Mouse (Mus musculus) megakaryocyte, adult 5-6 weeks (primary cell): ENCODE data around the gene Coro1c. TPM values are rescaled to one million over a fixed set of nuclear protein-coding genes. Genes with fewer than 3 reads are reported as not detected.

Experiments used
- ATAC-seq: 2 replicates; pipeline ENCODE4 v1.8.0; 2016; ENCODE audit warnings: mild to moderate bottlenecking, inconsistent platforms; ENCODE audit not compliant: poor library complexity, severe bottlenecking
- total RNA-seq, 2 experiments: library from RNA; stranded (forward) in 1 of 2; stranded (reverse) in 1 of 2; fragments of 153-499, 151-499 nt in 1 of 2; fragments of 221-1000, 200-1000 nt in 1 of 2; gene quantifications; 2 replicates each; pipeline versions ENCODE4 v1.2.3 to v1.2.4; 2015 to 2017

Coro1c gene
- total RNA-seq, 2 experiments from 2014 or later, result 93.2 to 145 TPM

DNA sequence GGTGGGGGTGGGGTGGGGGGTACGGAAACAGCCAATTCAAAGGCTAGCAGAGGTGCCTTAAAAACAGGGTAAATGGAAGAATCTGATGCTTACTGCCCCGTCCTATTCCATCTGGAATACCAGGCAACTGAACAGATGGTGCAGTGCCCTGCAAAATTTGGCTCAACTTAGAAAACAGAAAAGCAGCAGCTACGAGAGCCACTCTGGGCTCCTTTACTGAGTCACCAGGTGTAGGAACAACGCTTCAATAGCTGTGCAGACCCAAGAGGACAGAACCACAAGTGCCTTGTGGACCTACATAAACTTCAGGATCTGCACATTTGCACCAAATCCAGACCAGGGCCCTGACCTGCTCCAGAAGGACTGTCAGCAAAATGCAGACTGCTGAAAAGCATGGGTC is 46.1 kb downstream of the Coro1c start:
- no peak for ATAC-seq

DNA sequence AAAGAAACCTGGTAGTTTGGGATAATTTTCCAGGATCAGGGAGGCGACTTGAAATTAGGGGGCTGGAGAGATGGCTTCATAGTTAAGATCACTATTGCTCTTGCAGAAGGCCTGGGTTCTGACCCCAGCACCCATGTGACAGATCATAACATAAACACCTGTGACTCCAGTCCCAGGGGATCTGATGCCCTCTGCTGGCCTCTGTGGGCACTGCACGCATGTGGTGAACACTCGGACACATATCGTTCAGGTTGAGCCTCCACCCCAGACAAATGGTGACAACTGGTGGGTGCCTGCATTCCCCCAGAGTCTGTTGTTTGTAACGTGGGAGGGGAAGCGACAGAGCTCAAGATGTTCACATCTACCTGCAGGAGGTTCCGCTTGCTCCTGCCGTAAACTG is 47.3 kb downstream of the Coro1c start:
- ATAC-seq, result no peak

DNA sequence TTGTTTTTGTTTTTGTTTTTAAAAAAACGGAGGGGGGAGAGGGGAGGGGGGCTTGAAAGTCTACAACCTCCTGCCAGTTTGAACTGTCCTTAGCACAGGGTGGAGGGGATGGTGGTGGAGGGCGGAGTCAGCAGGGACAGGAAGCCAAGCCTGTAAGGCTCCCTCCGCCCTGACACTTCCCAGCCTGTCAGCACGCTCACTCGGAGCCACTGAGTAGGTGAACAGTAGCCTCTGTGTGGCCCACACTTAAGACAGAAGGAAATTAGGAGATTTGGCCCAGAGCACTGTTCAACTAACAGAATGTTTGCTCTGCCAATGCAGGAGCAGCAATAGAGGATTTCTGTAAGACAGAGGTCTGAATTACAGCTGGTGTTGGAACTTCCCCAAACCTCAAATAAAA is 49.6 kb downstream of the Coro1c start:
- ATAC-seq, result peak; percentile 79

DNA sequence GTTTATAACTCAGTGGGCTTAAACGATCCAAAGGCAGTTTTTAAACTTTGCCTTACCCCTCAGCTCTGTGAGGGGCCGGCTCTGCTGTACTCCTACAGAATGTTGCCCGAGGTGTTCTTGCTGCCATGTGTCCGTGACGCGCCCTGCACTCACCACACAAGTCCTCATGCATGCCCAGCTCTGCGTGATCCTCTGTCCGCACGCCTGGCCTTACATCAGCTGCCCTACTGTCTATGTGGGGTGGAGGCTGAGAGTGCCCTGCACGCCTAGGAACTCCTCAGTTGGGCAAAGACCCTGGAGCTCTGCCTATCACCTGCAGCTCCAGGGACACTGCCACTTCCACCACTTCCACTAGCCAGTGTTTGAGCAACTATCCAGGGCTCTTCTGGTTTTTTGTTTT is 50.0 kb downstream of the Coro1c start:
- no peak for ATAC-seq

DNA sequence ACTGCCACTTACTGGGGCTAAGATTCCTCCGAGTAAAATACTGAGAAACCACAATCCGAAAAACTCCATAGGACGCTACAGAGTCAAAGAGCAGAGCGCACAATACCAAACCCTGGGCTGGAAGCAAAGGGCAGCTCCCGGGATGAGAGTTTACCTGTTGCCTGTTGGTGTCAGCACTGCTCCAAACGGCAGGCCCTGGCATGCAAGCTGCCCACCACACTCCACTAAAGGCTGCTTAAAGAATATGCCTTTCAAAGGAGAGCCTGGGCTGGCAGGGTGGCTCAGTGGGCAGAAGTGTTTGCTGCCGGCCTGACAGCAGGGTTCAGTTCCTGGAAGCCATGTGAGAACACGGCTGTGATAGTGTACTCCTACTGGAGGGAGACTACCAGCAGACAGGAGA is 50.9 kb downstream of the Coro1c start:
- no peak for ATAC-seq

DNA sequence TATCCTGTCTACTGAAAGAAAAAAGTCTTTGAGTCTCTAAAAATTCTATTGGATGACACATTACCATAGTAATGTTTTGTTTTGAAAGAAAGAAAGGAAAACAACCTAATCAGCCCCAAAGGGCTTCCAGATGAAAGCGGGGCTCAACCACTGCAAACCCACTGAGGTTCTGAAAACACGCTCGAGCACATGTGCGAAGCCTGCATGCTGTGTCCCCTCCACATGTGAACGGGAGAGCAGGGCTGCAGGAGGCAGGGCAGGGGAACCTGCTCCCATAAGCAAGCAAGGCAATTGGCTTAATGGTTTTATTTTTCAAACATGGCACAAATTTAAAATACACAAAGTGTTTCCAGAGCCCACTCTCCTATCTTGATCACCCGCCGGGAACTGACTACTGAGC is 51.9 kb downstream of the Coro1c start:
- no peak for ATAC-seq

DNA sequence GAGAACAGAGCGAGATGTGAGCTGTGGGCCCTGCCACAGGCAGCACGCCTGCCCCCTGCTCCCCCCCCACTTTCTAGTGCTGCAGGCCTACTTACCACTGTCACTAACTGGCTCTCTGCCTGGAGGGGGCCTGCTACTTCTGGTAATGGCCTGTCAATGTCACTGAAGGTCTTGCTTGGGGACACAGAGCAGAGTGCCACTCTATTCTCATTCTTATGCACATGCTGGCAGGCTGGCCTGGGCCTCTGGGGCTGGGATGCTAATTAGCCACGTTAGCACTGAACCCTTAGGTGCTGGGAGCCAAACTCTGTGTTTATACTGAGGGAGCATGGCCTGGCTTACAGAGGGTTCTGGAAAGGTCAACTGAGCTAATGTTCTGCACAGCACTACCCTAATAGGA is 52.9 kb downstream of the Coro1c start:
- no peak for ATAC-seq

DNA sequence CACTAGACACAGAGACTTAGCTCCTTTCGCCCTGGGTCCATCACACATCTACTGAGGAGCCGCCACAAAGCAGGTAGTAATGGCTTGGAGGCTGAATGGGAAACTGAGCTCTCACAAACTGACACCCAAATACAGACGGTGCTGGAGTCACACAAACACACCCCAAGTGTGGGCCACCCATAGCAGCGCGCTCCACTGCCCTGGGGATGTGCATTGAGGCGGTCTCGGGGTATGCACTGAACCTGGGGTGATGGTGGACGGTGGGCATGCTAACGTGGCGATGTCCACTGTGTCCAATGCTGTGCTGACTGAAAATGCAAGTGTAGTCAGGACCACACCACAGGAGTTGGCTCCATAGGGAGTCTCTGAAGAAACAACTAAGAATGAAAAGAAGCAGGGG is 53.4 kb downstream of the Coro1c start:
- no peak for ATAC-seq

DNA sequence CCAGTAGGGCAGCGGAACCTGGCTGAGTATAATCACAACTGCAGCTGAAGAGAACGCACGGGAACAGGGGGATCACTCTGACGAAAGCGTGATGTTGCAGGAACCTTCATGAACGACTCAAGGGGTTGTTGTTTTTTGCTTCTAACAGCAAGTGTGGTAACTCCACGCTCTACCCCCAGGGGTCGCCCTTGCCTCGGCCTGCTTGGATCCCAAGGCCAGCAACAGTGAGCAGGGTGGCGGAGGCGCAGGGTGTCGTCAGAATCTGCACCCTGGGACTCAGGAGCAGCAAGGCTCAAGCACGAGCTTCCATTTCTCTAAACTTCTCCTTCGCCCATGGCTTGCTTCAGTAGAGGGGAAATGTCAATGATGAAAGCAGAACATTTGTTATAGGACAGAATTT is 54.1 kb downstream of the Coro1c start:
- peak; percentile 88 for ATAC-seq

DNA sequence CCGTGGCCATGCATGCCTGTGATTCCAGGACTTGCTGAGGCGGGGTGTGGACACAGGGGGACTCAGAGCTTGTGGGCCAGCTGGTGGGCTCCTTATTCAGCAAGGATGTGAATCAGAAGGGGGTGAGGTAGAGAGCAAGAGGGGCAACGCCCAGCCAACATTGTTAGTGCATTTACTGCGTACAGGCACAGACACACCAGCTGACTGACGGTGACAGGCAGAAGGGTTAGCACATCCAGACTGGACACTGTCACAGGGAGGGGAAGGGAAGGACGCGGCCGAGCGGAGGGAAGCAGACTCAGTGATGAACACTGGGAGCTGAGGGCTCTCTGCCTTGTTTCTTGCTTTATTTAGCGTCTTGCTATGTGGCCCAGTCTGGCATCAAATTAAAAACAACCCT is 55.0 kb downstream of the Coro1c start:
- no peak for ATAC-seq

DNA sequence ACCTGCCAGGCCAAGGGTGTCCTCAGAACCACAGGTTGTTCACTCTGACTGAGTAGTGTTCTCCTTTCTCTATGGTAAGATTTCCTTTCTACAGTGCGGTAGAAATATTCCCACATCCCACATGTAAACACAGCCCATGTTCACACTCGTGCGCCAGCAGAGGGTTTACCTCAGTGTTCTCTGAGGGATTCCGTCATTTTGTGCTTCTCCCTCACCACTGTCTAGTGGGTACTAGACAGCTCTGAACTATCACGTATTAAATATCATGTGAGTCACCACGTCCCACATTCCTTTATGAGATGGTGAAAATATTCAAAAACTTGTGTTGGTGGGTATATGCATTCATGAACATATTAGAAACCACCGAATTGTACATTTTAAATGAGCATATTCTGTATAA is 56.1 kb downstream of the Coro1c start:
- no peak for ATAC-seq

DNA sequence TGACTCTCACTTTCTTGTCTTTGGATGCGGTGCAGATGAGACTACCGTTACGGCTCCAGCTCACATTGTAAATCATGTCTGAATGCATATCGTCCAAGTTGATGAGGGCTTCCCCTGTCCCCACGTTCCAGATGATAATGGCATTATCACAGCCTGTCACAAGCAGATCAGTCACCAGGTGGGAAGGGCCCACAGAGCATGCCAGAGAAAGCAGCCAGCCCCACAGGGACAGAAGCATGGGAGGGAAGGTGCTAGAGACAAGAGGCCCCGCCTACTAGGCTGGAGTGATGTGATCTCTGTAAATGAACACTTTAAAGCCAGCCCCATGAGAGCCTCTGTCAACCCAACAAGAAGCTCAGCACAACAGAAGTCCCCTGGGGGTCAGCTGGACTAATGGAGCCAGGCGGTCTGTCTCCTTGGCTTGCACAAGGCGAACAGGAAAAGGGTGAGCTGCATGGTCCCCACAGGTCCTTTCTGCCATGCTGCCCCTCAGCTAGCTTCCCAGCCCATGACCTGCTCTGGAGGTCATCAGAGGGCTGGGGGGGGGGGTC is 57.8 kb downstream of the Coro1c start:
- ATAC-seq, result no peak

DNA sequence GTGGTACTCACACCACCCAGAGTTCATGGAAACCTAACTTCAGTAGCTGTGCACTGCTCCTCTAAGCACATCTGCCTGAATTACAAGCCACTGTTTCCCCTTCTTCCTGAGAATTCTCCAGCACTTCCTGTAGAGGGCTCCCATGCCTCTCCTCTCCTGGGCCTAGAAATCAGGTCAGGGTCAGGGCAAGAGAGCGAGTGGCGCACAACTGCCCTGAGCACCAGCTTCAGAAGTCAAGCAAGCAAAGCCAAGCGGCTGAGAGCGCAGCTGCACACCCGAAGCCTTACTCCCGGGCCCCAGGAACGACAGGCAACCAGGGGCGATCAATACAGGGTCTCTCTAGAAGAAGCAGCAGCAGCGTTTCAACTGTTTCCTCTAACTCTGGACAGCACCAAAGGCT is 60.9 kb downstream of the Coro1c start:
- ATAC-seq, result no peak

DNA sequence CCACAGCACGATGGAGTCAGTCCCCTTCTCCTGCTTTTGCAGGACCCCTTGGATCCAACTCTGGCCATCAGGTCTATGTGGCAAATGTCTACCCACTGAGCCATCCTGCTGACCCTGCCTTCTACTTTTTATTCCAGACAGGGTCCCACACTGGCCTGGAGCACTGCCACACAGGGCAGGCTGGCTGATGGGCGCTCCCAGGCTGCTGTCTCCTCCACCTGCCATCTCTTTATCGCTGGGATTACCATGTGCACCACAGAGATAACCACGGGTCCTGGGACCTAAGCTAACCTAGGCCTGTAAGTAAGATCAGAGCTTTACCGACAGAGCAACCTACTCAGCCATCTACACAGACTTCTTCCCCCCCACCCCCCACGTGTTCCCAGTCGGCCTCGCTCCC is 61.9 kb downstream of the Coro1c start:
- ATAC-seq, result no peak

DNA sequence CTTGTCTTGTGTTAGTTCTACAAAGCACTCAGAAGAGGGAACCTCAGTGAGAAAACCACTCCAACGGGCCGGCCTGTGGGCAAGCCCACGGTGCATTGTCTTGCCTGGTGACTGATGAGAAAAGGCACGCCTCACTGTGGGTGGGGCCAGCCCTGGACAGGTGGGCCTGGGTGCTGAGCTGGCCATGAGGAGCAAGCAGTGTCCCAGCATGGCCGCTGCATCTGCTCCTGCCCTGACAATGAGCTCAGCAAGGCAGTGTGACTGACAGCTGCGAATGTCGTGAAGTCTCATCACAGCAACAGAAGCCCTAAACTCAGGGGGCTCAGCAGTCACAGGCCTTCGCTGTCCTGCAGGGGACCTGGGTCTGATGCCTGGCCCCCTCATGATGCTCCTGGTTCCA is 62.9 kb downstream of the Coro1c start:
- no peak for ATAC-seq

DNA sequence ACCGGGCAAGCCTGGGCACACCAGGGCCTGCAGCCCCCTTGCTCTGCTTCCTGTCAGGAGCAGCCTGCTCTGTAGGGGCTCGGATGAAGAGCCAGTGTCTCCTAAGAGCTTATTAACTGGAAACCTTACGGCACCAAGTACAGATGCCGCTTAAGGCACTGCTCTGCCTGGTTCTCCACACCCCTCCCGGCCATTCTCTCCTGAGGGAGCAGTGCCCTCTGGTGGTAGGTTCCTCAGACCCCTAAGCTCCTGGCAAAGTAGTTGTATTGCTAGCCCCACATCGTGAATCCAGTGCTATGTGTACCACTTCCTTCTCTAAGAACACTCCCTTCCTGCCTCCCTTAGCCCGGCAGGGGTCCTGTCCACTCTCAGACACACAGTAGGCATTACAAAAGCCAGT is 63.8 kb downstream of the Coro1c start:
- ATAC-seq, result peak; percentile 46

DNA sequence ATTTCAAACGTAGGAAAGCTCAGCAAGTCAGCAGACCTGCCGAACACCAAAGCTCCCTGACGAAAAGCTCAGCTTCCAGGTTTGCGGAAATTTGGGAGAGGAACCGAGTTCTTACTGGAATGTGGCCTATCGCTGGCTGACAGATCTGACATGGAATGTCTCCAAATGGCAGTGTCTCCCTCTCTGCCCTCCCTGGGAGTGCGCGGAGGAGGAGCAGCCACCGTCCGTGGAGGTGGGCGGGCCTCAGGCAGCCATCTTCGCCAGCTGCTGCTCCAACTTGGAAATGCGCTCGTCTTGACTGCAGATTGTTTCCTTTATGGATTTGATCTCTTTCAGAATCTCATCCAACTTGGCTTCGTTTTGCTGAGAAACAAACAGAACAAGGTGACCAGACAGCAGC is 64.5 kb downstream of the Coro1c start:
- ATAC-seq, result no peak

DNA sequence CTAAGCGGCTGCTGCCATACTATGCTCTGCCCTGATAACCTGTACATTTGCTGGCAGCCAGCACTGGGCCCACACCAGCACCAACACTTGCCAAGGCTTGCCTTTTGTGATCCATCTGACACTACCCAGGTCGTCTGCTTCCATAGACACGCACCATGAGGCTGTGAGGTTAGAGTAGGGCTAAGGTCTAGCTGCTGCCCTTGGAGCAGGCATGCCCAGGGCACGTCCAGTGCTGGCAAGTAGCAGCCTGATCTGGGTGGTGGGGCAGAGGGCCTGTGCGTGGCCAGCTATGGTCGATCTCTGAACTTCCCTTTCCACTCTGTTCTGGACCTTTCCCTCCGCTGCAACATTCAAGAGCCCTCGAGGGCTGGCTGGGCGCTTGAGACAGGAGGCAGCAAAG is 65.7 kb downstream of the Coro1c start:
- no peak for ATAC-seq

DNA sequence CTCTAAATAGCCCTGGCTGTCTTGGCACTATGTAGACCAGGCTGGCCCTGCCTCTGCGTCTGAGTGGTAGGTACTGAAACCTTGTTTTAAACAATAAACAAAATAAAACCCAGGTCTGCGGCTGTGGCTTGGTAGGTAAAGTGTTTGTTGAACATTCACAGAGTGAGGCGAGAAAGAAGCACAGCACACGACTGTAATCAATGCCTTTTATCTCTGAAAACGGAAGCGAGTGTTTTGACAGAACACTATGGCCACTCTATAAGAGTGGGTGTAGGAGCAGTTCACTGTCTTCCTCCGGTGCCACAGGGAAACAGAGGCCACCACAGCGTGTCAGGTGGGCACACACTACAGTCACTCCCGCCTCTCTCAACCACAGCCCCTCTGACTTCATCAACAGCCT is 66.3 kb downstream of the Coro1c start:
- peak; percentile 24 for ATAC-seq

DNA sequence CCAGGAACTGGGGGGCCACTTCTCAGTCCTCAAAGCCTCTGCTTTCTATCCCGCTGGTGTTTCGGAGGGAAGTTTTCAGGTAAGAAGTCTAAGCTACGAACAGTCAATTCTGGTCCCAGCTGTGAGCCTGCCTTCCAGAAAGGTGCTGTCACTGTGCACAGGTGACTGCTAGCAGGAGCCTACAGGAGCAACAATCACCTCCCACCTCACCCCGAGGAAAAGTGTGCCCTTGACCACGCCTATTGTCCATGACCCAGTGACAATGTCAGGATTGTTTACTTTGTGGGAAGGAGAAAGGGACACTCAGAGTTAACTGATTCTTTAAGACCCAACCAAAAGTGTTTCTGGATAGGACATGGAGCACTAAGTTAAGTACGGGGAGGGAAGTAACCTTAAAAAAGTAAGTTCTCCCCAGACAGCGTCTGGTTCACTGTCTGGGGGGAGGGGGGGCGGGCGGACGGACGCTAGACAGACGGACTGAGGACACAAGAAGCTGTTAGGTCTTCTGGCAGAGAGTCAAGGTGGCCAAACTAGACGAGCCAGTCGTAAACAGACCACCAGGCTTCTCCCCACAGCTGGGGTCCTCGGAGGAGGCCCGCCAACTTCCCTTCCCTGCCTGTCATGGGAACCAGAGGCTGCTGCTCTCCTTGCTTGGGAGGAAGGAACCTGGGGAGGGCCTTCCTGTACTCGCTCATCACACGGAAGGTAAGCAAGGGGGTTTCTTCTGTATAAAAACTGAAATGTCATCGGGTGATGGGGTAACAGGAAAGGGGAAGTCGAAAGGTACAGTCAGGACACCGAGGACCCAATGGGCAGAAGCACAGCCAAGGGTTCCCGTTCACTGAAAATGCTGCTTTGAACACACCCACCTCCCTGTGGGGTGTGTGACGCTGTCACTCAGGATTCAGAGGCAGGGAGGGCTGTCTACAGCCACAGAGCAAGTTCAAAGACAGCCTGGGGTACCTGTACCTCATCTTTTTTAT is 67.0 kb downstream of the Coro1c start:
- peak; percentile 80 for ATAC-seq

DNA sequence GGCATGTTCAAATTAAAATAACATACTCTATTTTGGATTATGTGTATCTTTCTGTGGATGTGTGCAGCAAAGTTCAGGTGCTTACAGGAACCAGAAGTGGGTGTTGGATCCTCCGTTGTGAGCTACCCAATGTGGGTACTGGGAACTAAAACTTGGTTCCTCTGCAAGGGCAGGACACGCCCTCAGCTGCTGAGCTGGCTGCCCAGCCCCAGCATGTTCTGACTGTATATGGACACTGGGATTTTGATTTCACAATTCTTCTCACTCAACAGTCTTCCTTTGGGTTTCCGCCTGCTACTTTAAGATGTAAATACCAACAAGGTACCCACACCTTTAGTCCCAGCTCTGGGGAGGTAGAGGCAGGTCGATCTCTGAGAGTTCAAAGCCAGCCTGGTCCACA is 68.1 kb downstream of the Coro1c start:
- peak; percentile 37 for ATAC-seq

DNA sequence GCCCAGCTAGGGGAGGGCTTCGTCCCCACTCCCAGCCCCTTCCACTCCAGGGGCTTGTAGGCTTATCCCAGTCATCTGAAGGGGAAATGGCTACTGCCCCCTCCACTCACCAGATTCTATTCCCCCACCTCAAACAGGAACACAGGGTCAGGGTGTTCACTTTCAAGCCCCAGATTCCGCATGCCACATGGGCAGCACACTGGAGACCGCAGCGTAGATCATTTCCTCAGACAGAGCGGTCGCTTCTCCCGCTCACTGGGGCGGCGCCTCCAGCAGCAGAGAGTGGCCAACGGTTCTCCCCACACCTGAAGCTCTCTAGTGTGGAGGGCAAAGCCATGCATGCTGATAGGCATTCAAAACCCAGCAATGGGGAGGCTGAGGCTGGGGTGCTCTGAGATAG is 71.6 kb downstream of the Coro1c start:
- ATAC-seq, result peak; percentile 39
